Mouse (Mus musculus): Measurements from ENCODE around the gene Sel1l. TPM values are rescaled to one million over a fixed set of nuclear protein-coding genes. Genes with fewer than 3 reads are reported as not detected.

The Sel1l gene
- polyA plus RNA-seq, 1 experiment from 2014 or later, result 56.9 TPM

DNA sequence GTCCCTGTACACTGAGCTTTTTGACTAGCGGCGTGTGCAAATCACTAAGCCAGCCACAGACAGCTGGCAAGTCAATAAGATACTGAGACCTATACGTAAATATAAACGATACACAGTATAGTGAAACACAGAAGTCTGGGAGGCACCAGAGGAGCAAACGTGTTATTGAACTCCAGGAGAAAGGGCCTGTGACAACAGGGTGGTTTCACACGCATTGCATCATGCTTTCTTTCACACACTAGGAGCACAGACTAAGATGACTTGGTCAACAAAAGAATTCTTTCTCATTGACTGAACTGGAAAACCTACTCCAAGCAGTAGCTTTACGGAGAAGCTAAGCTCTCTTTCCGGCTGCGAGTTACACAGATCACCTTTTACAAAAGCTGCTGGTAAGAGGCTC lies 3.6 kb downstream of the Sel1l start:
- WGBS, result 94% methylated on average over 9 of the region's 9 CpGs
- H3K4me3 ChIP-seq, result no peak overlapping the region
- no peaks in the 10 kb centered on the region for H3K27me3 ChIP-seq
- H3K36me3 ChIP-seq, result peaks cover 20% of the 10 kb centered on the region
- H3K9ac ChIP-seq, result no peak overlapping the region
- no peak overlapping the region for H3K27ac ChIP-seq
- no peak overlapping the region for H3K4me2 ChIP-seq
- H3K4me1 ChIP-seq (replicated peaks), result peaks cover 9% of the 10 kb centered on the region
- no peaks in the 10 kb centered on the region for H3K9me3 ChIP-seq (replicated peaks)
- no peak for ATAC-seq (replicated peaks; ENCODE audit: insufficient number of reproducible peaks, insufficient read depth, low FRiP score, low read depth)

DNA sequence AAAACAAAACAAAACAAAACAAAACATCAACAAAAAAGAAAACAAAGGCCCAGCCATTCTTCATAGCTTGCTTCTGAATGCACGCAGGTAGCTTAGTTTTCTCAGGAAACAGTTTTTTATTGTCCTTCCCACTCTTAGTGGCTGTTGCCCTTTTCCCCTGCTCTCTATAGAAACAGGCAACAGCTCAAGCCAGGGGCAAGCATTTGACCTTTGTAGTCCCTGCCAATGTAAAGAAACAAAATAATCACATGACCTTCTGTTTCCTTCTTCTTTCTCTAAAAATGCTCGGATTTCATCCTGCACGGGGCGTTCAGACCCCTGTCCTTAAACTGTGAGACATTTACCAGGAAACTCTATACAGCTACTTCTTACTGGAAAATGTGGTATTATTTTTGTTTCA lies 4.4 kb downstream of the Sel1l start:
- no peaks in the 10 kb centered on the region for H3K9me3 ChIP-seq (replicated peaks)
- no peak overlapping the region for H3K4me2 ChIP-seq
- H3K27me3 ChIP-seq, result no peaks in the 10 kb centered on the region
- 72% methylated on average over 4 of the region's 4 CpGs for whole genome bisulfite sequencing
- peaks cover 9% of the 10 kb centered on the region for H3K4me1 ChIP-seq (replicated peaks)
- no peak for ATAC-seq (replicated peaks; ENCODE audit: insufficient number of reproducible peaks, insufficient read depth, low FRiP score, low read depth)
- peaks cover 26% of the 10 kb centered on the region for H3K36me3 ChIP-seq
- H3K9ac ChIP-seq, result no peak overlapping the region
- no peak overlapping the region for H3K27ac ChIP-seq
- no peak overlapping the region for H3K4me3 ChIP-seq

DNA sequence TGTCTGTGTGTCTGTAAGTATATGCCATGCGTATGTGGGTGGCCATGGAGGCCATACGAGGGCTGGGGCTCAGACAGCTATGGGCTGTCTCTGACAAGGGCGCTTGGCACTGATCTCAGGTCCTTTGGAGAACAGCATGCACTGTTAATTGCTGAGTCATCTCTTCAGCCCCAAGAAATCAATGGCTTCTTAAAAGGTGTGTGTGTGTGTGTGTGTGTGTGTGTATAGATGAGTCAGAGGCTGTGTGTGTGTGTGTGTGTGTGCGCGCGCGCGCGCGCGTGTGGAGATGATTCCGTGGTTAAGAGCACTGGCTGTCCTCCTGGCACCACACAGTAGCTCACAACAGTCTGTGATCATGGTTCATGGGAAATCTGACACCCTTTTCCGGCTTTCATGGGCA lies 5.1 kb downstream of the Sel1l start:
- 88% methylated on average over 13 of the region's 13 CpGs for WGBS
- H3K4me1 ChIP-seq (replicated peaks), result peaks cover 9% of the 10 kb centered on the region
- no peaks in the 10 kb centered on the region for H3K9me3 ChIP-seq (replicated peaks)
- no peaks in the 10 kb centered on the region for H3K27me3 ChIP-seq
- no peak overlapping the region for H3K9ac ChIP-seq
- H3K4me2 ChIP-seq, result no peak overlapping the region
- ATAC-seq (replicated peaks; ENCODE audit: insufficient number of reproducible peaks, insufficient read depth, low FRiP score, low read depth), result no peak
- H3K4me3 ChIP-seq, result no peak overlapping the region
- H3K27ac ChIP-seq, result no peak overlapping the region
- H3K36me3 ChIP-seq, result peaks cover 32% of the 10 kb centered on the region

DNA sequence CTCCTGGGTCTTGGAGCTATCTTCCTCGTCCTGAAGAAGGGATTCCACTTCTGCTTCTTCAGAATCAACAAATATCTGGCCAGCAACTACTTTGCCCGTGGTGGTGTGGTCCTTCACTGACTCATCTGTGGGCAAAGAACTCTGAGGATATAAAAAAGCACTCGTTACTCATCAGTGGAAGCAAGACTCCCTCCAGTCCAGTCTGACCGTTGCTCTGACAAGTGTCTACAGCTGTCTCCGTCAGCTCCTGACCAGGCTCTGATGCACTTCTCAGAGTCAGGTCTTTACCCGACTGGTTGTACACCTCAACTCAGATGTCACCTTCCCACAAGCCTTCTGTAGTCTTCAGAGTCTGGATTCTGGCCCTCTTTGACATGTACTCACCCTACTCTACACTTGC lies 7.2 kb downstream of the Sel1l start:
- Histone ChIP-seq H3K9ac (no peak overlapping the region), H3K4me2 (no peak overlapping the region), H3K4me1 (replicated peaks) (no peaks in the 10 kb centered on the region), H3K27ac (no peak overlapping the region), H3K4me3 (no peak overlapping the region), H3K9me3 (replicated peaks) (no peaks in the 10 kb centered on the region), H3K36me3 (peaks cover 52% of the 10 kb centered on the region), H3K27me3 (no peaks in the 10 kb centered on the region)
- WGBS, result 89% methylated on average over 6 of the region's 6 CpGs
- ATAC-seq (replicated peaks; ENCODE audit: insufficient number of reproducible peaks, insufficient read depth, low FRiP score, low read depth), result no peak

DNA sequence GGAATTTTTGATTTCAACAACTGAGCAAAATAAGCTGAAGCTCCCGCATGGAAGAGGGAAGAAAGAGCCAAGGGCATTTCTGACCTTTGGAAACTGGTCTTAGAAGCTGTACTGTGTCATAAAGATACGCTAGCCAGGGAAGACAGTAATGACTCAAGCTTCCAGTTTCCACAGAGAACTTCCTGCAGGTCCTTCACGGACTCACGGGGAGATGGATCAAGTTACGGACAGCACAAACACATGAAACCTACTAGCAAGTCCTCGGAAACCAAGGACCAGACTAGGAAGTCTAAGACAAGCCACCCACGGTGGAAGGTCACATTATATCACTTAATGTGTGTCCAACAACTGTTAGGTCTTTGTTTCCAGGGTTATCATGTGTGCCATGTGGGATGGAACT lies 10.7 kb downstream of the Sel1l start:
- 72% methylated on average over 7 of the region's 7 CpGs for WGBS
- H3K4me3 ChIP-seq, result no peak overlapping the region
- H3K9me3 ChIP-seq (replicated peaks), result no peaks in the 10 kb centered on the region
- H3K27me3 ChIP-seq, result no peaks in the 10 kb centered on the region
- no peaks in the 10 kb centered on the region for H3K4me1 ChIP-seq (replicated peaks)
- H3K4me2 ChIP-seq, result no peak overlapping the region
- ATAC-seq (replicated peaks; ENCODE audit: insufficient number of reproducible peaks, insufficient read depth, low FRiP score, low read depth), result no peak
- H3K9ac ChIP-seq, result no peak overlapping the region
- H3K36me3 ChIP-seq, result peaks cover 75% of the 10 kb centered on the region
- H3K27ac ChIP-seq, result no peak overlapping the region

DNA sequence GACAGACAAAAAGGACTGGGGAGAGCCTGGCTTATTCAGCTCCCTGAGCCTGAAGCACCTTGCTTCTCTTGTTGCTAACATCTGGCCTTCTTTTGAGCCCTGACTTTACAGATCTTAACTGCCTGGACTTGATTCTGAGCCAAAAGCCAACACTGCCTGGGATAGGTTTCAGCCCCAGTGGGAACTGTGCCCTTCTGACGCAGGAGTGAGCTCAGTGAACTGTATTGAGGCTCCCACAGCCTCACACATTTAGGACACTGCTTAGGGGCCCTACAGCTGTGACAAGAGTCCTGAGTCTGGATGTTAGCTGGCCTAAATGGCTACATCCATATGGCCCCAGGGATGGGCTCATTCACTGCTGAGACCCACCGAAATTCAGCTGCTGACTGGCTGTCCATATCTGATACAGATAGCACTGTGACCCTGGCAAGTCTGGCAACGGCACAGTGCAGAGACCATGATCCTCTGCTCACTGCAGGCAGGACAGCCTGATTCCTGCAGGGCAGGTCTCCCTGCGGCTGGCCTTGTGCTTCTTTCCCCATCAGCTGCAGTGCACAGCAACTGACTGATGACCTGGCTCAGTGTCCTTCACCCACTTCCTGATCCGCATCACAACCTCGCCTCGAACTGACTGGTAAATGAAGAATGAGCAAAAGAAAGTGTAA lies 11.4 kb downstream of the Sel1l start:
- no peak overlapping the region for H3K4me3 ChIP-seq
- no peaks in the 10 kb centered on the region for H3K27me3 ChIP-seq
- H3K27ac ChIP-seq, result no peak overlapping the region
- H3K9ac ChIP-seq, result no peak overlapping the region
- peaks cover 82% of the 10 kb centered on the region for H3K36me3 ChIP-seq
- H3K4me2 ChIP-seq, result no peak overlapping the region
- H3K4me1 ChIP-seq (replicated peaks), result no peaks in the 10 kb centered on the region
- H3K9me3 ChIP-seq (replicated peaks), result no peaks in the 10 kb centered on the region
- WGBS, result 71% methylated on average over 7 of the region's 7 CpGs
- ATAC-seq (replicated peaks; ENCODE audit: insufficient number of reproducible peaks, insufficient read depth, low FRiP score, low read depth), result no peak

DNA sequence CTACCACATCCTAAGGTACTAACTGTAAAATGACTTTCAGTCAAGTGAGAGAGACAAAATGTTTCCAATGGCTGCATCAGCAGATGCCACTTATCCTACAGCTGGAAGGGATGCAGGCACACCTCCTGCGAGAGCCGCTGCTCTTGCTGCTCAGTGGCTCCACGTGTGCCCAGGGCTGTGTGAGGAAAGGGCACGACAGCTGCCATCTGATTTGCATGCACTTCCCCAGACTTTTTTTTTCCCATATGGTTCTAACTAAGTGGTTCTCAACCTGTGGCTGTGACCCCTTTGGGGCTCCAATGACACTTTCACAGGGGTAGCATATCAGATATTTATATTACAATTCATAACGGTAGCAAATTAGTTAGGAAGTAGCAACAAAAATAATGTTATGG lies 15.0 kb downstream of the Sel1l start:
- H3K27ac ChIP-seq, result no peak overlapping the region
- no peak for ATAC-seq (replicated peaks; ENCODE audit: insufficient number of reproducible peaks, insufficient read depth, low FRiP score, low read depth)
- H3K9ac ChIP-seq, result no peak overlapping the region
- H3K9me3 ChIP-seq (replicated peaks), result no peaks in the 10 kb centered on the region
- no peaks in the 10 kb centered on the region for H3K4me1 ChIP-seq (replicated peaks)
- H3K27me3 ChIP-seq, result no peaks in the 10 kb centered on the region
- H3K4me2 ChIP-seq, result no peak overlapping the region
- no peak overlapping the region for H3K4me3 ChIP-seq
- H3K36me3 ChIP-seq, result peaks cover 77% of the 10 kb centered on the region
- WGBS, result 82% methylated on average over 5 of the region's 5 CpGs

DNA sequence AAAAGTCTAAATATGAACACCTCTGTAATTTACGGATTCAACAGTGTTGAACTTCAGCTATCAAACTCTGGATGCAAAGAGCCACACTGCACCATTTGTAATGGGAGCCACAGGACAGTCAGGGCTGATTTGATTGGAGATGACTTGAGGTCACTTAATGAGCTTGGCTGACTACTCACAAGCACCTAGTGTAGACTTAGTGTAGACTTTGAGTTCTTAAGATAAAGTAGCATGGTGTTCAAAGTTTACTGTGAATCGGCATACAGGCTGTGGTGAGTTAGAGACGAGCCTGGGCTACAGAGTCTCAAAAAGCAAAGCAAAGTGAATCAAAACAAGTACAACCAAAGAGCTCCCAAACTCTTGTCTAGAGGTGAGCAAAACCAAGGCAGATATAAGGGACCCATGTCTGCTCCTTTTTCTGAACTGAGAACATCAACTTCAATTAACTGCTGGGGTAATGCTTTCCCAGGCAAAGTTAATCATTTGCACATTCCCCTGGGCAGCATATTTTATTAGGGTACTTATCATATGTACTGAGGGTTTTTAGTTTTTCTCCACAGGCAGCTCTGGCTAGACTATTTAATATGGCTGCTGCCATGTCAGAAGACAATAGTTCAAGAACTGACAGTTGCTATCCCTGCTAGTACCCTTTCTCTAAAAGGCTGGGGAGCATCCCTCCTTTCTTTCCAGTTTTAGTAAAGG lies 15.6 kb downstream of the Sel1l start:
- H3K9ac ChIP-seq, result no peak overlapping the region
- no peak overlapping the region for H3K4me2 ChIP-seq
- no peaks in the 10 kb centered on the region for H3K27me3 ChIP-seq
- ATAC-seq (replicated peaks; ENCODE audit: insufficient number of reproducible peaks, insufficient read depth, low FRiP score, low read depth), result no peak
- no peaks in the 10 kb centered on the region for H3K4me1 ChIP-seq (replicated peaks)
- H3K36me3 ChIP-seq, result peaks cover 75% of the 10 kb centered on the region
- 88% methylated on average over 3 of the region's 3 CpGs for WGBS
- no peak overlapping the region for H3K4me3 ChIP-seq
- H3K9me3 ChIP-seq (replicated peaks), result no peaks in the 10 kb centered on the region
- no peak overlapping the region for H3K27ac ChIP-seq

DNA sequence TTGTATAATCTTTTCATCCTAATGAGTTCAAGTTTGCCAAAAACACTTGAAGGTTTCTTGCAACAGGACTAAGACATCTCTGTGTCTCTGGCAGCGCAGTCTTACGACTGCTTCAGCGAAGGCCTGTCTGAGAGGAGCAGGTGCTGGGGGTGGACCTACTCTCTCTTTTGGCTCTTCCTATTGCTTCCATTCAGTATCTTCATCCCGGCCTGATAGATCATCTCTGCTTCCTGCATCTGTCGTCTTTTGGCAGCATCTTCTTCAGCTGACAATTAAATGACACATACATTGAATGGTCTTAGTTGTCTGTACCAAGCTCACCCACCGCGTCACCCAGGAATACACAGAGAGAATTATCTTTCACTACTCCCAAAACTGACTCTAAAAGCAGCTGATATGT lies 17.5 kb downstream of the Sel1l start:
- H3K36me3 ChIP-seq, result peaks cover 71% of the 10 kb centered on the region
- H3K27me3 ChIP-seq, result no peaks in the 10 kb centered on the region
- no peak overlapping the region for H3K27ac ChIP-seq
- H3K4me2 ChIP-seq, result no peak overlapping the region
- H3K4me1 ChIP-seq (replicated peaks), result no peaks in the 10 kb centered on the region
- WGBS, result 90% methylated on average over 7 of the region's 7 CpGs
- H3K4me3 ChIP-seq, result no peak overlapping the region
- H3K9me3 ChIP-seq (replicated peaks), result no peaks in the 10 kb centered on the region
- no peak overlapping the region for H3K9ac ChIP-seq
- no peak for ATAC-seq (replicated peaks; ENCODE audit: insufficient number of reproducible peaks, insufficient read depth, low FRiP score, low read depth)

DNA sequence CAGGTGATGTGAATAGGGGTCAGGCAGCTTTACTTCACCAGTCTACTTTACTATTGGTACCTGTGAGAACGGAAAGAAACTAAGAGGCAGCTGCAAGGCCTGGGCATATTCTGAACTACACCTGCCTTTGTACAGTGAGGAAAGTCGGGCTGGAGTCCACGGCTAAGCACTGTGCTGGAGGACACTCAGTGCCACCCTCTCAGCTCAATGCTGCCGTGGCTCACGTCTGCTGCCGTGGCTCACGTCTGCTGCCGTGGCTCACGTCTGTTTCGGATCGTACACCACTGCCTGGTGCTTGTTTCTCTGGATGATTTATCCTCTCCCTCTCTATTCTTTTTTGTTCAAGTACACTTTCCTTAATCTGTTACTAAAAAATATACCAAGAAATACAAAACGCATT lies 28.5 kb downstream of the Sel1l start:
- Histone ChIP-seq H3K4me2 (no peak overlapping the region), H3K27me3 (no peaks in the 10 kb centered on the region), H3K4me3 (no peak overlapping the region), H3K9me3 (replicated peaks) (no peaks in the 10 kb centered on the region), H3K4me1 (replicated peaks) (no peaks in the 10 kb centered on the region), H3K9ac (no peak overlapping the region), H3K36me3 (peaks cover 62% of the 10 kb centered on the region), H3K27ac (no peak overlapping the region)
- no peak for ATAC-seq (replicated peaks; ENCODE audit: insufficient number of reproducible peaks, insufficient read depth, low FRiP score, low read depth)
- 88% methylated on average over 12 of the region's 12 CpGs for WGBS

DNA sequence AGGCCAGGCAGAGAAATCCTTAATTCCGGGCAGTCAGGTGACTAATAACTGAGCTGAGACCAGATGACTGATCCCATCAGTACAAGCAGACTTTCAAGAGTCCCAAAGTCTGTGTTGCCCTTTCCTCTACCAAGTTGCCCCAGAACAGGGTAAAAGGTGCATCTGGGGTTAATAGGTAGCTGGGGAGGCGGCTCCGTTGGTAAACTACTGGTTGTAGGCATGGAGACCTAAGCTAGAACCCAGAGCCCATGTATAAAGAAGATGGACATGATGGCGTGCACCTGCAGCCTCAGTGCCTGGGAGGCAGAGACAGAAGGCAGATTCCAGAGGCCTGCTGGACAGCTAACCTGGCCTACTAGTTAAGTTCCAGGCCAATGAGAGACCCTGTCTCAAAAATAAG lies 30.2 kb downstream of the Sel1l start:
- H3K4me3 ChIP-seq, result no peak overlapping the region
- no peak overlapping the region for H3K9ac ChIP-seq
- H3K4me1 ChIP-seq (replicated peaks), result no peaks in the 10 kb centered on the region
- no peak overlapping the region for H3K4me2 ChIP-seq
- ATAC-seq (replicated peaks; ENCODE audit: insufficient number of reproducible peaks, insufficient read depth, low FRiP score, low read depth), result no peak
- peaks cover 72% of the 10 kb centered on the region for H3K36me3 ChIP-seq
- 88% methylated on average over 4 of the region's 4 CpGs for WGBS
- H3K27ac ChIP-seq, result no peak overlapping the region
- H3K9me3 ChIP-seq (replicated peaks), result no peaks in the 10 kb centered on the region
- H3K27me3 ChIP-seq, result no peaks in the 10 kb centered on the region

DNA sequence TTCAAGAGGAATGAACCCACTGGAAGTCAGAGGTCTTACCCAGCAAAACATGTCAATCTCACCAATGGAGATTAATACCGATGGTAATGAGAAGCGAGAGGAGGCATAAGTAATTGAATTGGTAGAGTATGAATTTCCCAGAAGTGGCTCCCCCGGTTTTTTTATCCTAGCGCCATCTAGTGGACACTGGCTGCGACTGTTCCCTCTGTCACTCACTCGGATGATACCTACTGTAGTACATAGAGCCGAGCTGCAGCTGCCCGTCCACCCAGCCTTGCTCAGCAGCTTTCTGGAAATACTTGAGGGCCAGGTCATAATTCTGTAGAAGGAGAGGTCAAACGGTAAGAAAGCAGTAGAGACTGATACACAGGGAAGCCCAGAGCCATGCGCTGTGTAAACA lies 33.0 kb downstream of the Sel1l start:
- Histone ChIP-seq H3K27me3 (no peaks in the 10 kb centered on the region), H3K27ac (no peak overlapping the region), H3K4me1 (replicated peaks) (no peaks in the 10 kb centered on the region), H3K9me3 (replicated peaks) (no peaks in the 10 kb centered on the region), H3K9ac (no peak overlapping the region), H3K4me2 (no peak overlapping the region), H3K4me3 (no peak overlapping the region), H3K36me3 (peaks cover 78% of the 10 kb centered on the region)
- no peak for ATAC-seq (replicated peaks; ENCODE audit: insufficient number of reproducible peaks, insufficient read depth, low FRiP score, low read depth)
- WGBS, result 32% methylated on average over 10 of the region's 10 CpGs

All from heart, embryonic 15.5 days (tissue).